Mouse (Mus musculus): ENCODE measurements around the gene Dnah7a. TPM values are rescaled to one million over a fixed set of nuclear protein-coding genes. Genes with fewer than 3 reads are reported as not detected.

Gene Dnah7a
- 7.5 TPM for polyA plus RNA-seq (2017; shearing (Covaris generic))

GRCm38 (mm10) chr1:53706431-53707361 is at the start of gene Dnah7a:
TSS of gene Dnah7a (minus strand) at chr1:53706784.

GRCm38 (mm10) chr1:53352327-53353261 is 354.0 kb downstream of the Dnah7a start, which contains the start of the genes Asdurf, Gm28551 and Asnsd1:
TSS of gene Asdurf (minus strand) at chr1:53352619.
TSS of gene Gm28551 (minus strand) at chr1:53352667.
TSS of gene Asnsd1 (minus strand) at chr1:53352752.

Other genes with a start within 250 kb of the Dnah7a start
- 499 TPM for gene Stk17b, start 78.4 kb upstream of the Dnah7a start, polyA plus RNA-seq (2017; shearing (Covaris generic))